Mouse (Mus musculus): Measurements from ENCODE around the gene Adamtsl3. TPM values are rescaled to one million over a fixed set of nuclear protein-coding genes. Genes with fewer than 3 reads are reported as not detected.

Gene Adamtsl3
- polyA plus RNA-seq, 1 experiment, result 33.1 TPM

- no peak overlapping the region for H3K27ac ChIP-seq (ENCODE audit: insufficient read depth, low read length)
- no peaks in the 10 kb centered on the region for H3K4me1 ChIP-seq (ENCODE audit: control insufficient read depth, insufficient read depth, low read length)
- TF ChIP-seq POLR2A (IDR thresholded peaks at IDR 0.05; ENCODE audit: low read depth, low read length) (no peak), CTCF (IDR thresholded peaks at IDR 0.05; ENCODE audit: borderline replicate concordance, insufficient read depth, low read length) (no peak)
- H3K4me3 ChIP-seq (ENCODE audit: insufficient read depth, low read length), result no peak overlapping the region
Measured at GRCm38 (mm10) chr7:82329831-82330230, 5.7 kb upstream of the Adamtsl3 start.

GRCm38 (mm10) chr7:82330860-82331259, 4.6 kb upstream of the Adamtsl3 start:
- H3K27ac ChIP-seq (ENCODE audit: insufficient read depth, low read length), result no peak overlapping the region
- H3K4me3 ChIP-seq (ENCODE audit: insufficient read depth, low read length), result no peak overlapping the region
- TF ChIP-seq POLR2A (IDR thresholded peaks at IDR 0.05; ENCODE audit: low read depth, low read length) (no peak), CTCF (IDR thresholded peaks at IDR 0.05; ENCODE audit: borderline replicate concordance, insufficient read depth, low read length) (no peak)
- H3K4me1 ChIP-seq (ENCODE audit: control insufficient read depth, insufficient read depth, low read length), result no peaks in the 10 kb centered on the region

- no peak for TF ChIP-seq CTCF (IDR thresholded peaks at IDR 0.05; ENCODE audit: borderline replicate concordance, insufficient read depth, low read length)
- TF ChIP-seq POLR2A (IDR thresholded peaks at IDR 0.05; ENCODE audit: low read depth, low read length), result no peak
- H3K27ac ChIP-seq (ENCODE audit: insufficient read depth, low read length), result no peak overlapping the region
- H3K4me1 ChIP-seq (ENCODE audit: control insufficient read depth, insufficient read depth, low read length), result no peaks in the 10 kb centered on the region
- no peak overlapping the region for H3K4me3 ChIP-seq (ENCODE audit: insufficient read depth, low read length)
Measured at GRCm38 (mm10) chr7:82334000-82334399, 1.5 kb upstream of the Adamtsl3 start.

- Histone ChIP-seq H3K27ac (ENCODE audit: insufficient read depth, low read length) (no peak overlapping the region), H3K4me1 (ENCODE audit: control insufficient read depth, insufficient read depth, low read length) (no peaks in the 10 kb centered on the region), H3K4me3 (ENCODE audit: insufficient read depth, low read length) (peak overlapping the region; percentile 43)
- TF ChIP-seq POLR2A (IDR thresholded peaks at IDR 0.05; ENCODE audit: low read depth, low read length) (no peak), CTCF (IDR thresholded peaks at IDR 0.05; ENCODE audit: borderline replicate concordance, insufficient read depth, low read length) (no peak)
Measured at GRCm38 (mm10) chr7:82336132-82336531, 638 bp downstream of the Adamtsl3 start.

- no peak for TF ChIP-seq POLR2A (IDR thresholded peaks at IDR 0.05; ENCODE audit: low read depth, low read length)
- no peak for TF ChIP-seq CTCF (IDR thresholded peaks at IDR 0.05; ENCODE audit: borderline replicate concordance, insufficient read depth, low read length)
- H3K4me1 ChIP-seq (ENCODE audit: control insufficient read depth, insufficient read depth, low read length), result no peaks in the 10 kb centered on the region
- H3K4me3 ChIP-seq (ENCODE audit: insufficient read depth, low read length), result no peak overlapping the region
- H3K27ac ChIP-seq (ENCODE audit: insufficient read depth, low read length), result no peak overlapping the region
Measured at GRCm38 (mm10) chr7:82338121-82338520, 2.6 kb downstream of the Adamtsl3 start.

- Histone ChIP-seq H3K4me3 (ENCODE audit: insufficient read depth, low read length) (no peak overlapping the region), H3K4me1 (ENCODE audit: control insufficient read depth, insufficient read depth, low read length) (no peaks in the 10 kb centered on the region), H3K27ac (ENCODE audit: insufficient read depth, low read length) (no peak overlapping the region)
- TF ChIP-seq POLR2A (IDR thresholded peaks at IDR 0.05; ENCODE audit: low read depth, low read length) (no peak), CTCF (IDR thresholded peaks at IDR 0.05; ENCODE audit: borderline replicate concordance, insufficient read depth, low read length) (no peak; the same call in 1 of the 2 replicates)
Measured at GRCm38 (mm10) chr7:82338532-82338931, 3.0 kb downstream of the Adamtsl3 start.

GRCm38 (mm10) chr7:82339214-82339613, 3.7 kb downstream of the Adamtsl3 start:
- Histone ChIP-seq H3K27ac (ENCODE audit: insufficient read depth, low read length) (no peak overlapping the region), H3K4me1 (ENCODE audit: control insufficient read depth, insufficient read depth, low read length) (no peaks in the 10 kb centered on the region), H3K4me3 (ENCODE audit: insufficient read depth, low read length) (no peak overlapping the region)
- TF ChIP-seq POLR2A (IDR thresholded peaks at IDR 0.05; ENCODE audit: low read depth, low read length), result no peak
- TF ChIP-seq CTCF (IDR thresholded peaks at IDR 0.05; ENCODE audit: borderline replicate concordance, insufficient read depth, low read length), result no peak

GRCm38 (mm10) chr7:82341476-82341875, 6.0 kb downstream of the Adamtsl3 start:
- no peak overlapping the region for H3K27ac ChIP-seq (ENCODE audit: insufficient read depth, low read length)
- no peaks in the 10 kb centered on the region for H3K4me1 ChIP-seq (ENCODE audit: control insufficient read depth, insufficient read depth, low read length)
- no peak for TF ChIP-seq CTCF (IDR thresholded peaks at IDR 0.05; ENCODE audit: borderline replicate concordance, insufficient read depth, low read length)
- no peak for TF ChIP-seq POLR2A (IDR thresholded peaks at IDR 0.05; ENCODE audit: low read depth, low read length)
- no peak overlapping the region for H3K4me3 ChIP-seq (ENCODE audit: insufficient read depth, low read length)

- Histone ChIP-seq H3K27ac (ENCODE audit: insufficient read depth, low read length) (no peak overlapping the region), H3K4me1 (ENCODE audit: control insufficient read depth, insufficient read depth, low read length) (no peaks in the 10 kb centered on the region), H3K4me3 (ENCODE audit: insufficient read depth, low read length) (no peak overlapping the region)
- TF ChIP-seq CTCF (IDR thresholded peaks at IDR 0.05; ENCODE audit: borderline replicate concordance, insufficient read depth, low read length), result no peak
- no peak for TF ChIP-seq POLR2A (IDR thresholded peaks at IDR 0.05; ENCODE audit: low read depth, low read length)
Measured at GRCm38 (mm10) chr7:82346706-82347105, 11.2 kb downstream of the Adamtsl3 start.

GRCm38 (mm10) chr7:82349796-82350195, 14.3 kb downstream of the Adamtsl3 start:
- Histone ChIP-seq H3K4me1 (ENCODE audit: control insufficient read depth, insufficient read depth, low read length) (no peaks in the 10 kb centered on the region), H3K27ac (ENCODE audit: insufficient read depth, low read length) (no peak overlapping the region), H3K4me3 (ENCODE audit: insufficient read depth, low read length) (no peak overlapping the region)
- TF ChIP-seq CTCF (IDR thresholded peaks at IDR 0.05; ENCODE audit: borderline replicate concordance, insufficient read depth, low read length), result no peak
- TF ChIP-seq POLR2A (IDR thresholded peaks at IDR 0.05; ENCODE audit: low read depth, low read length), result no peak

- no peak overlapping the region for H3K27ac ChIP-seq (ENCODE audit: insufficient read depth, low read length)
- TF ChIP-seq CTCF (IDR thresholded peaks at IDR 0.05; ENCODE audit: borderline replicate concordance, insufficient read depth, low read length) (no peak), POLR2A (IDR thresholded peaks at IDR 0.05; ENCODE audit: low read depth, low read length) (no peak)
- no peak overlapping the region for H3K4me3 ChIP-seq (ENCODE audit: insufficient read depth, low read length)
- H3K4me1 ChIP-seq (ENCODE audit: control insufficient read depth, insufficient read depth, low read length), result no peaks in the 10 kb centered on the region
Measured at GRCm38 (mm10) chr7:82350421-82350820, 14.9 kb downstream of the Adamtsl3 start.
